Mouse (Mus musculus) heart, postnatal 36 days (tissue): ENCODE measurements around the gene Upf2. TPM values are rescaled to one million over a fixed set of nuclear protein-coding genes. Genes with fewer than 3 reads are reported as not detected.
A peak's percentile ranks its signal among the peaks of the same experiment; 100 is the strongest.

ENCODE experiments used
- DNase-seq, 2 experiments: peaks; one replicate each; pipeline ENCODE4 v3.0.0; 2021 to 2022
- intact Hi-C: fragments of 180-260 bp; cut with DNase I; formaldehyde crosslinking; loops from one replicate; pipeline ENCODE4 v1.15.1; 2025
- total RNA-seq, 2 experiments: library from RNA; stranded (reverse); gene quantifications; 2 replicates each; pipeline ENCODE4 v1.2.3; 2021

Upf2 gene
- 10 to 100 TPM; 14.7 to 15.6 TPM for total RNA-seq

- intact Hi-C loops: loop anchor here (5.0 to 10.0 kb wide), 2 partner anchors 104 to 374 kb away; partner anchors contain the start of genes Cdc123, Nudt5 and Usp6nl
- DNase-seq: peak; percentile 92 to 95
Observed at GRCm38 (mm10) chr2:5950766-5951595, at the start of gene Upf2. Upf2 (plus strand) TSS chr2:5951469.

- intact Hi-C loops: no loop called here
- no peak for DNase-seq
Observed at GRCm38 (mm10) chr2:5906092-5906491, 45.2 kb upstream of the Upf2 start.

GRCm38 (mm10) chr2:5906625-5907024 is 44.6 kb upstream of the Upf2 start:
- DNase-seq: peak; percentile 13 to 51
- intact Hi-C loops: no loop called here

- DNase-seq: no peak
- intact Hi-C loops: no loop called here
Observed at GRCm38 (mm10) chr2:5911282-5911965, 39.8 kb upstream of the Upf2 start.

- no peak for DNase-seq
- intact Hi-C loops: no loop called here
Observed at GRCm38 (mm10) chr2:5922823-5923222, 28.4 kb upstream of the Upf2 start.

GRCm38 (mm10) chr2:5923786-5924185 is 27.5 kb upstream of the Upf2 start:
- intact Hi-C loops: no loop called here
- DNase-seq: no peak

GRCm38 (mm10) chr2:5927481-5927880 is 23.8 kb upstream of the Upf2 start:
- DNase-seq: no peak

GRCm38 (mm10) chr2:5929793-5930192 is 21.5 kb upstream of the Upf2 start:
- intact Hi-C loops: no loop called here

More at GRCm38 (mm10) chr2:5927481-5927880, 23.8 kb upstream of the Upf2 start:
- intact Hi-C loops: no loop called here

GRCm38 (mm10) chr2:5930291-5931054 is 20.8 kb upstream of the Upf2 start:
- DNase-seq: no peak
- intact Hi-C loops: no loop called here

More at GRCm38 (mm10) chr2:5929793-5930192, 21.5 kb upstream of the Upf2 start:
- DNase-seq: no peak

GRCm38 (mm10) chr2:5931938-5932337 is 19.3 kb upstream of the Upf2 start:
- intact Hi-C loops: no loop called here
- DNase-seq: no peak

GRCm38 (mm10) chr2:5934936-5935335 is 16.3 kb upstream of the Upf2 start:
- intact Hi-C loops: no loop called here
- DNase-seq: no peak

- intact Hi-C loops: no loop called here
- no peak for DNase-seq
Observed at GRCm38 (mm10) chr2:5936068-5936467, 15.2 kb upstream of the Upf2 start.

GRCm38 (mm10) chr2:5936550-5936949 is 14.7 kb upstream of the Upf2 start:
- intact Hi-C loops: no loop called here
- no peak for DNase-seq

- intact Hi-C loops: no loop called here
- no peak for DNase-seq
Observed at GRCm38 (mm10) chr2:5939319-5939718, 11.9 kb upstream of the Upf2 start.

GRCm38 (mm10) chr2:5939911-5940310 is 11.4 kb upstream of the Upf2 start:
- intact Hi-C loops: no loop called here
- no peak for DNase-seq

GRCm38 (mm10) chr2:5940936-5941335 is 10.3 kb upstream of the Upf2 start:
- DNase-seq: no peak
- intact Hi-C loops: no loop called here

GRCm38 (mm10) chr2:5941861-5942415 is 9.3 kb upstream of the Upf2 start:
- no peak for DNase-seq
- intact Hi-C loops: no loop called here

- peak; percentile 62 to 73 for DNase-seq
- intact Hi-C loops: no loop called here
Observed at GRCm38 (mm10) chr2:5942416-5943032, 8.7 kb upstream of the Upf2 start, which contains the start of gene Dhtkd1. Dhtkd1 (minus strand) TSS chr2:5942792.

GRCm38 (mm10) chr2:5943071-5943470 is 8.2 kb upstream of the Upf2 start:
- DNase-seq: no peak
- intact Hi-C loops: no loop called here

- intact Hi-C loops: no loop called here
- DNase-seq: no peak
Observed at GRCm38 (mm10) chr2:5945629-5946028, 5.6 kb upstream of the Upf2 start.
